Mouse (Mus musculus): ENCODE measurements around the gene Col5a1.

The Col5a1 gene

GRCm38 (mm10) chr2:27885456-27886147, 623 bp upstream of the Col5a1 start:
- no peak for DNase-seq (ENCODE audit: low spot score in 2 of 2)

- DNase-seq (ENCODE audit: low spot score in 2 of 2) = no peak
Measured at GRCm38 (mm10) chr2:27886608-27887460, 609 bp downstream of the Col5a1 start.

- no peak for DNase-seq (ENCODE audit: low spot score in 2 of 2)
Measured at GRCm38 (mm10) chr2:27887461-27888264, 1.4 kb downstream of the Col5a1 start.

DNA sequence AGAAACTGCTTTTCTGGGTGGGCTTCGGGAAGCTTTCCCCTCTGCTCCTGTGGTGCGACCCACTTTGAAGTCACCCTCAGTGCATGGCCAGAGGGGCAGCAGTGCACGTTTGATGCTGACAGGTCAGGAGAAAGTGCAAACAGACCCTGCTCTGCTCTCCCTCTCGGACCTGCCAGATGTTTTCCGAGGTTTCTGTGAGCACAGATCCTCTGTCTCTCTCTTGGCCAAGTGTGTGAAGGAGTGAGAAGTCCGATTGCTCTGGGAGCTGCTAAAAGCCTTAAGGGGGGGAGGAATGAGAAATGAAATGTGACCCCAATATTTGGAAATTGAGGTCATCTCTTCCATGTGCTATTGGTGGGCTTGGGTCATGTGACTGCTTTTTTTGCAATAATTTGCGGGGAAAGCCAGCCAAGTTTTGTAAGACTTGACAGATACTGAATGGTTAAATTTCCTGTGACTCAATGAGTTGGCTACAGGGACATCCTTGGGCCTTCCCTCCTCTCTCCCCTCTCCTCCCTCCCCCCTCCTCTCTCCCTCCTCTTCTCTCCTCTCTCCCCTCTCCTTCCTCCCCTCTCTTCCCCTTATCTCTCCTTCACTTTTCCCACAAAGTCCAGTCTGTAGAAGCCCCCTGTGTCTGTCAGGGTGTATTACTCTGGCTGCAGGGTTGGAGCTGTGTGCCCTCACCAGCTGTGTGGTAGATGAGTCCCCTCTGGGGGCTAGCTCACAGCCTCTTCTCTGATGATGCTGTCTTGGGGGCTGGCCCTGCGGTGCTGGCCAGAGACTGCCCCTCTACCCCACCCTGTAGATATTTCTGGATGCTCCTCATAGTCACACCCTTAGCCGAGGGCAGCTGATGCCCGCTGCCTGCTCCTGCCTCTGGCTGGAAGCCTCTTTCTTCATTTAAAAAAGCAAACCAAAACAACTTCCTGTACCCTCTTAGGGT, 2.6 kb downstream of the Col5a1 start:
- DNase-seq (ENCODE audit: low spot score in 2 of 2) = no peak

DNA sequence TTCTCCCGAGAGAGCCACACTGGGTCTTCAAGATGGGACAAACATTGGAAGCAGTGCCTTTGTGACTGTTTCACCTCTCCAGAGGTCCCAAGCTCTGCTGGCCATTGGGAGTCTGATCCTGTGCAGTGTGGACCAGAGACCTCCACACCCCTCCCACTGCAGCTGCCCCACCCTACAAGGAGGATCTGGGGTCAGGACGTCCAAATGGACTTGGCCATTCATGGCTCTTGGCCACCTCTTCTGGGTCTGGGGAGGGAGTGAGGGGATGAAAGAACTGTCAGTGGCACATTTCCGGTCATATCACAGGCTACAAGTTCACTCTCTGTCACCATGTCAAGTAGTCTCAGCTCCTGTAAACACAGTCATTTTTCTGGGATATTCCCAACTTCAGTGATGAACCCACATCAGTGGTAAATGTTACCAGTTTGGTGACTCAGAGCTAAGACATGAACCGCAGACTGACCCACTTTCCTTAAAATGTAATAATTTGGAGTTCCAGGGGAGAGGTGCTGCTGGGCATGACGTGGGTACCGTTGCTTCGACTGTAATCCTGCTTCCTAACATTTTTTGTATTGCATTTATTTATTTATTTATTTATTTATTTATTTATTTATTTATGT, 5.8 kb downstream of the Col5a1 start:
- no peak for DNase-seq (ENCODE audit: low spot score in 2 of 2)

GRCm38 (mm10) chr2:27893015-27893414, 6.8 kb downstream of the Col5a1 start:
- DNase-seq (ENCODE audit: low spot score in 2 of 2) = no peak

GRCm38 (mm10) chr2:27894986-27895385, 8.8 kb downstream of the Col5a1 start:
- DNase-seq (ENCODE audit: low spot score in 2 of 2) = no peak

DNA sequence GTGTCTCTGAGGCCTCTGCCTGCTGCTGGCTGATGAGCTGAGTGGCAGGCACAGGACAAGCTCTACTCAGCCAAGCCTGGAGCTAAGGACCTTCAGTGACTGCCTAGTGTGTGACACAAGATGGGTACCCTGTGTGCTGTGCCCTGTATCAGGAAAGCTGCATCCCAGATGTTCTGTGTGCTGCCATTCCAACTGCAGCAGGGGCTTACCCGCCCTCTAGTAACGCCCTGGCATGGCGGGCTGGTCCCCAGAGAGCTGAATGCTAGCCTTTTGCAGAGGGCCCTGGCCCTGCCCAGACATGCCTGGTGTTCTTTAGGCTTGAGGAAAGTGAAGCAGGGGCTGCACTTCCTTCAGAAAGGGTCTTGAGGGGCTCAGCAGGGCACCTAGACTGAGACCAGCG, 9.4 kb downstream of the Col5a1 start:
- DNase-seq (ENCODE audit: low spot score in 2 of 2) = no peak

DNA sequence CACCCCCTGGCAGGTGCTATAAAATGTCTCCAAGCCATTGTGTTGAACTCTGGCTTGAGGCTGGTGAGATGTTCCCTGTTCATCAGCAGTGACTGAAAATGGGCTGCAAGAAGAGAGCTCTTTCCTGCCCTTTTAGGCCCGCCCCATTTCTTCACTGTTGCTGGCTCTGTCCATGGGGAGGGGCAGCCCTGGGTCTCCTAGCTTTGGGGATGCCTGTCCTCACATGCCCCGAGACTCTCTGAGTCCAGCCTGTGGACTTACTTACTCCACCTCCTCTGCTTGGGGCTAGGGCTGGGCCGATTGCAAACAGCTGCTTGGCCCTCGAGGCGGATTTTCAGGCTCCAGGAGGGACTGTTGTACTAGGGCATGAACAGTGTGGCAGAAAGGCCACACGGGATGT, 10.9 kb downstream of the Col5a1 start:
- no peak for DNase-seq (ENCODE audit: low spot score in 2 of 2)

GRCm38 (mm10) chr2:27899894-27900293, 13.7 kb downstream of the Col5a1 start:
- no peak for DNase-seq (ENCODE audit: low spot score in 2 of 2)

DNA sequence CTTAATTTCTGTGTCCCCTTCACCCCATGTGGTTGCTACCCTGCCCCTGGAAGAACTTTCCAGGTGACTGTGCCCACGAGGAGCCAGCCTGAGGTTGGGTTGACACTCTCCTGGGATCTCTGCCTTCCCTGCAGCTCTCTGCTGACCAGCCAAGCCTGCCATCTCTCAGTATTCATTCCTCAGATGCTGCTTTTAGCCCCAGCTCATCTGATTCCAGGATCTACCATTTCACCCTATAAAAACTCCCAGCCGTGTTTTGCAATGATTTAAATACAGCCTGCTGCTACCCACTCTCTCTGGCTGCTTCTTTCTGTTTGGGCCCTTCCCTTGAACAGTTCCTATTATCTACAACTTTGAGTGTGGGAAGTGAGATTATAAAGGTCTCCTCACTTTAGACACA, 14.9 kb downstream of the Col5a1 start:
- DNase-seq (ENCODE audit: low spot score in 2 of 2) = no peak

- DNase-seq (ENCODE audit: low spot score in 2 of 2) = no peak
Measured at GRCm38 (mm10) chr2:27901525-27902245, 15.5 kb downstream of the Col5a1 start.

- DNase-seq (ENCODE audit: low spot score in 2 of 2) = no peak
Measured at GRCm38 (mm10) chr2:27902318-27902717, 16.1 kb downstream of the Col5a1 start.

- no peak for DNase-seq (ENCODE audit: low spot score in 2 of 2)
Measured at GRCm38 (mm10) chr2:27905411-27905810, 19.2 kb downstream of the Col5a1 start.

DNA sequence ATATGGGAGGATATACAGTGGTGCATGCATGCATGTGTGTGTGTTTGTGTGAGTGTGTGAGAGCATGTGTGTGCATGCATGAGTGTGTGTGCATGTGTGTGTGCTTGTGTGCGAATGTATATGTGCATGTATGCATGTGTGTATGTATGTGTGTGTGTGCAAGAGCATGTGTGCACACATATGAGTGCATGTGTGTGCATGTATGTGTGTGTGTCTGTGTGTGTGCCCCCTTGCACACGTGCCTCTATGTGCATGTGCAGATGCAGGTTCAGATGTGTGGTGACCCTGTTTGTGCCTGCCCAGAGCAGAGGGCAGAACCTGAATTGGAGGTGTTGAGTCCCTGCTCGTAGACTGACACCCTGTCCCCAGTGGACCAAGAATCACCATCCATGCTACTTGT, 24.3 kb downstream of the Col5a1 start:
- DNase-seq (ENCODE audit: low spot score in 2 of 2) = no peak

GRCm38 (mm10) chr2:27912546-27913275, 26.5 kb downstream of the Col5a1 start:
- no peak for DNase-seq (ENCODE audit: low spot score in 2 of 2)

GRCm38 (mm10) chr2:27915726-27916125, 29.5 kb downstream of the Col5a1 start:
- DNase-seq (ENCODE audit: low spot score in 2 of 2) = no peak

- no peak for DNase-seq (ENCODE audit: low spot score in 2 of 2)
Measured at GRCm38 (mm10) chr2:27916316-27916715, 30.1 kb downstream of the Col5a1 start.

- DNase-seq (ENCODE audit: low spot score in 2 of 2) = no peak
Measured at GRCm38 (mm10) chr2:27917177-27917576, 31.0 kb downstream of the Col5a1 start.

Measured in spleen, postnatal 36 days (tissue).